Mouse (Mus musculus): Measurements from ENCODE around the gene Olfr1104. TPM values are rescaled to one million over a fixed set of nuclear protein-coding genes. Genes with fewer than 3 reads are reported as not detected.

The Olfr1104 gene
- not detected in 2 replicates for polyA plus RNA-seq (2014; fragmentation: Nextera tagmentation; extraction: Ambion mirVana)

DNA sequence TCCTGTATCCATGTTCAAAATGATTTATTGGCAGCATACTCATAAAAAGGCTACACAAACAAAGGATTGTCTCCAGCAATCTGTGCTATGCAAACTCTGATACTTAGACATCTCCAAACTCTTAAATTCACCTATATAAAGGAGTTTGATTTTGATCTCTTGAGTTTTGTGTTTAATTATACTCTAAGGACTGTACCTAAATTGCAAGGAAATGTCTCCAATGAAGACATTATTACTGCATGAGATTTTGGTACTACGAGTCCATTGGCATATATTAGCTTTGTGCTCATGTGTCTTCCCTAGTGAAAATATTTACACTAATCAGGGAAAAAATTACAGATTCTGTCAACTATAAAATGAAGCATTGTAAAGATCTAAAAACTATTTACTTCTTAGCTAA is at the start of gene Olfr1104:
Gene Olfr1104 (minus strand): TSS at position 101 of the 400 bp plus-strand sequence.
- H3K9ac ChIP-seq, result no peak within 1 kb of the TSS
- no peaks in the 10 kb centered on the region for H3K36me3 ChIP-seq (ENCODE audit: insufficient read depth)
- no peaks in the 10 kb centered on the region for H3K27me3 ChIP-seq (ENCODE audit: insufficient read depth, low read length)
- H3K4me3 ChIP-seq (ENCODE audit: low read depth, low read length), result no peak within 1 kb of the TSS
- TF ChIP-seq CTCF (IDR thresholded peaks at IDR 0.05; ENCODE audit: low read depth), result no peak
- DNase-seq (no peak), ATAC-seq (ENCODE audit: insufficient read depth) (no peak)
- 87% methylated on average over 1 of the region's 1 CpGs for WGBS
- H3K27ac ChIP-seq (ENCODE audit: low read depth), result no peak within 1 kb of the TSS
- no peaks in the 10 kb centered on the region for H3K4me1 ChIP-seq (ENCODE audit: insufficient read depth)
- no peak within 1 kb of the TSS for H3K4me2 ChIP-seq
- H3K9me3 ChIP-seq (ENCODE audit: low read depth, low read length), result no peaks in the 10 kb centered on the region

DNA sequence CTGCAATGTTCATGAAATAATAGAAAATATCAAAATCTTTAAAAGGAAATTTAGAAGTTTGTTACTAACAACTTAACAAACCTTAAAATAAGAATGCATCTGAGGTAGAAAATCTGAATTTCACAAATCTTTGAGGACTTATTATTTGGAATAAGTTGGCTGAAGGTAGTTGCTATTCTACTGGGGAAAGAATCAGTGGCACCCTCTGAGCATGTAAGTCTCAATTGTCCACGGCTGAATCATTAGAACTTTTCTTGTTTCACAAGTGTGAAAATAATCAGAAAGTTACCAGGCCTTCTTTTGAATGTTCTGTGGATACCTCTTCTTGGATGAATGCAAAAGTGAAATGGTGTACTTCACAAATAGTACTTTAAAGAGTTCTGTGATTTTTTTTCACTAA is 48.8 kb upstream of the Olfr1104 start, which contains the start of gene Olfr1107:
Gene Olfr1107 (minus strand): TSS at position 101 of the 400 bp plus-strand sequence.
- no peaks in the 10 kb centered on the region for H3K9me3 ChIP-seq (ENCODE audit: low read depth, low read length)
- no peak for DNase-seq
- H3K4me1 ChIP-seq (ENCODE audit: insufficient read depth), result no peaks in the 10 kb centered on the region
- no peak within 1 kb of the TSS for H3K4me2 ChIP-seq
- H3K9ac ChIP-seq, result no peak within 1 kb of the TSS
- no peak for TF ChIP-seq CTCF (IDR thresholded peaks at IDR 0.05; ENCODE audit: low read depth)
- no peaks in the 10 kb centered on the region for H3K36me3 ChIP-seq (ENCODE audit: insufficient read depth)
- H3K27me3 ChIP-seq (ENCODE audit: insufficient read depth, low read length), result no peaks in the 10 kb centered on the region
- WGBS, result 76% methylated on average over 1 of the region's 1 CpGs
- no peak within 1 kb of the TSS for H3K4me3 ChIP-seq (ENCODE audit: low read depth, low read length)
- ATAC-seq (ENCODE audit: insufficient read depth), result no peak
- no peak within 1 kb of the TSS for H3K27ac ChIP-seq (ENCODE audit: low read depth)

DNA sequence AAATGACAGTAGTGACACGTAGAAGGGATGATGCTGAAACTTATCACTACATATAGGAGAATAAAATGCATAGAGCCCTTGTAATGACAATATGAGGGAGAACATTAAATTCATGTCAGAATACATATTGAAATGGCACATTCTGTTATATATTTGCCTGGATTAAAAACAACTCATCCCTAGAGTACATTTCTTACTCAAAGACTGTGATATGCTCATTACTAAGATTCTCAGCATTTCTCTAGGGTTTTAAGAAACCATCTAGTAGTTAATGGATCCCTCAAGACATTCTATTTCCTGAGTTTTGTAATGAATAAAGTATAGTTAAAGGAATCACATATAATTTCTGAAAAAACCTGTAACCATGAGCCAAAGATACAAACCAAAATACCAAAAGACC is 25.3 kb upstream of the Olfr1104 start, which contains the start of gene Olfr1106:
Gene Olfr1106 (minus strand): TSS at position 101 of the 400 bp plus-strand sequence.
- H3K4me1 ChIP-seq (ENCODE audit: insufficient read depth), result no peaks in the 10 kb centered on the region
- no peak within 1 kb of the TSS for H3K4me2 ChIP-seq
- no peak for ATAC-seq (ENCODE audit: insufficient read depth)
- no peak for DNase-seq
- H3K9ac ChIP-seq, result no peak within 1 kb of the TSS
- H3K9me3 ChIP-seq (ENCODE audit: low read depth, low read length), result no peaks in the 10 kb centered on the region
- no peaks in the 10 kb centered on the region for H3K36me3 ChIP-seq (ENCODE audit: insufficient read depth)
- H3K27me3 ChIP-seq (ENCODE audit: insufficient read depth, low read length), result no peaks in the 10 kb centered on the region
- WGBS, result 70% methylated on average over 1 of the region's 1 CpGs
- TF ChIP-seq CTCF (IDR thresholded peaks at IDR 0.05; ENCODE audit: low read depth), result no peak
- H3K27ac ChIP-seq (ENCODE audit: low read depth), result no peak within 1 kb of the TSS
- H3K4me3 ChIP-seq (ENCODE audit: low read depth, low read length), result no peak within 1 kb of the TSS

DNA sequence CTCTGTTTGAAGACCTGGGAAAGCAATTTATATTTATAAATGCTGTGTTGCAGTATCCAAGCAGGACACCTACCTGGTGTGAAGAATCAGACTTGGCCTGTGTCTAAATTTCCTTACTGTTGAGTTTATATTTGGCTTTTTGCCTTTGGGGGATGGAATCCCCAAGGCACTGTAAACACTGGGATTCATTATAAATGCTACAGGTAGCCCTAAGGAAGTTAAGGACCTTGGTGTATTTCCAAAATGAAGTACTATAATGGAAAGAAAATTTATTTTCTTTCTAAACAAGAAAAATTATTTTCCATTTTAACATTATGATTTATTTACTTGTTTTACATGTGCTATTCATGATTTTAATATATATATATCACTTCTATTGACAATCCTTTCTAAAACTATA is 9.6 kb upstream of the Olfr1104 start, which contains the start of gene Olfr1105:
Gene Olfr1105 (minus strand): TSS at position 101 of the 400 bp plus-strand sequence.
- H3K4me2 ChIP-seq, result no peak within 1 kb of the TSS
- no peaks in the 10 kb centered on the region for H3K36me3 ChIP-seq (ENCODE audit: insufficient read depth)
- H3K4me1 ChIP-seq (ENCODE audit: insufficient read depth), result no peaks in the 10 kb centered on the region
- no peak for TF ChIP-seq CTCF (IDR thresholded peaks at IDR 0.05; ENCODE audit: low read depth)
- no peak for DNase-seq
- no peaks in the 10 kb centered on the region for H3K27me3 ChIP-seq (ENCODE audit: insufficient read depth, low read length)
- no peak within 1 kb of the TSS for H3K4me3 ChIP-seq (ENCODE audit: low read depth, low read length)
- no peaks in the 10 kb centered on the region for H3K9me3 ChIP-seq (ENCODE audit: low read depth, low read length)
- ATAC-seq (ENCODE audit: insufficient read depth), result no peak
- no peak within 1 kb of the TSS for H3K27ac ChIP-seq (ENCODE audit: low read depth)
- no peak within 1 kb of the TSS for H3K9ac ChIP-seq

DNA sequence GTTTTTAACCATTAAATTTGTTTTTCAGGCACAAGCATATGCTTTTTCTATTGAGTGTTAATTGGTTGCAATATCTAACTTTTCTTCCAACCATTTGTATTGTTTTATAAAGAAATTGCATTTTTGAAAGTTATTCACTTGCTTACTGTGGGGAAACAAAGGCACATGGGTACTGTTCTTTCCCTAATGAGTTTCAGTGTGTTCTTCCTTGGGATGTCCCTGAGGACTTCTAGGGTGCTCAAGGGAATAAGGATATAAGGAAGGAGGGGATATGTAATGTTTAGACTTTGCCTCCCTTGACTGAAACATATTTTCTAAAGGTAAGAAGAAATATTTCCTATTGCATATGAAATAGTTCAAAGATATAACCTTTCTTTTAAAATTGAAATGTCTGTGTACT is 28.8 kb downstream of the Olfr1104 start, which contains the start of gene Olfr1102:
Gene Olfr1102 (plus strand): TSS at position 301 of the 400 bp plus-strand sequence.
- H3K27me3 ChIP-seq (ENCODE audit: insufficient read depth, low read length), result no peaks in the 10 kb centered on the region
- H3K9me3 ChIP-seq (ENCODE audit: low read depth, low read length), result no peaks in the 10 kb centered on the region
- DNase-seq (no peak), ATAC-seq (ENCODE audit: insufficient read depth) (no peak)
- H3K4me1 ChIP-seq (ENCODE audit: insufficient read depth), result no peaks in the 10 kb centered on the region
- H3K4me2 ChIP-seq, result no peak within 1 kb of the TSS
- H3K9ac ChIP-seq, result no peak within 1 kb of the TSS
- H3K36me3 ChIP-seq (ENCODE audit: insufficient read depth), result no peaks in the 10 kb centered on the region
- no peak within 1 kb of the TSS for H3K27ac ChIP-seq (ENCODE audit: low read depth)
- H3K4me3 ChIP-seq (ENCODE audit: low read depth, low read length), result no peak within 1 kb of the TSS
- TF ChIP-seq CTCF (IDR thresholded peaks at IDR 0.05; ENCODE audit: low read depth), result no peak

DNA sequence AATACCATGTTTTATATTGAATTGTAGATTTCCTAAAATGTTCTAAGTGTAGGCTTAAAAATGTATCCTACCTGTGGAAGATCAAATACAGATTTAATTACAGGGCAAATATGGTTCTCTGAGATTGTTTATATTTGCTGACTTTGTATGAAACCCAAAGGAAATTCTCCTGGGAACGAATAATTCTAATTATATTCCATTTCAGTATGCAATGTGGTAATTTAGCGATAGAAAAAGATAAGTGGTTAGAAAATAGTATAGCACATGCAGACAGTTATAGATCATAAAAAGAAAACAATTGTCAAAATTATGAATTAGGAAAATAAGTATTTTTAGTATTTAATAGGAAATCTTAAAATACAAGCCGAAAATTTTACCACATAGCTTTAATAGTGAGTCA is 35.8 kb downstream of the Olfr1104 start, which contains the start of gene Olfr1101:
Gene Olfr1101 (minus strand): TSS at position 101 of the 400 bp plus-strand sequence.
- Histone ChIP-seq H3K4me3 (ENCODE audit: low read depth, low read length) (no peak within 1 kb of the TSS), H3K9me3 (ENCODE audit: low read depth, low read length) (no peaks in the 10 kb centered on the region), H3K27ac (ENCODE audit: low read depth) (no peak within 1 kb of the TSS), H3K27me3 (ENCODE audit: insufficient read depth, low read length) (no peaks in the 10 kb centered on the region), H3K4me1 (ENCODE audit: insufficient read depth) (no peaks in the 10 kb centered on the region), H3K9ac (no peak within 1 kb of the TSS), H3K4me2 (no peak within 1 kb of the TSS), H3K36me3 (ENCODE audit: insufficient read depth) (no peaks in the 10 kb centered on the region)
- no peak for TF ChIP-seq CTCF (IDR thresholded peaks at IDR 0.05; ENCODE audit: low read depth)
- WGBS, result 69% methylated on average over 3 of the region's 3 CpGs
- ATAC-seq (ENCODE audit: insufficient read depth) (no peak), DNase-seq (no peak)

DNA sequence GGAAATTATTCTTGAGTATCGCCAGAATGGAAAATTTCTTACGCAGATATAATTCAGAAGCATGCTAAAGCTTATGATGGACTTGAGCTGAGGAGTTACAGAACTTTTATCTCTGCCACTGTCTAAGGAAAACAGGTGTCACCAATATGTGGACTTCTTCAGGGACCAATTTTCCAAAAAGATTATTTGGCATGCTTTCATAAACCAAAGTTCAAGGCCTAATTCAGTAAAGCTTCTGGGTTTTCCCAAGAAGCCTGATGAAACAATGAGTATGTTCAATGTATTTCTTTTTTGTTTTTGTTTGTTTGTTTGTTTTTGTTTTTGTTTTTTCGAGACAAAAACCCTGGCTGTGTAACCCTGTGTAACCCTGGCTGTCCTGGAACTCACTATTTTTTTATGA is 47.0 kb downstream of the Olfr1104 start, which contains the start of gene Olfr1100:
Gene Olfr1100 (minus strand): TSS at position 101 of the 400 bp plus-strand sequence.
- no peak for DNase-seq

More for the DNA sequence above, 47.0 kb downstream of the Olfr1104 start, which contains the start of gene Olfr1100:
- no peak within 1 kb of the TSS for H3K4me2 ChIP-seq
- no peaks in the 10 kb centered on the region for H3K9me3 ChIP-seq (ENCODE audit: low read depth, low read length)
- no peaks in the 10 kb centered on the region for H3K27me3 ChIP-seq (ENCODE audit: insufficient read depth, low read length)
- H3K27ac ChIP-seq (ENCODE audit: low read depth), result no peak within 1 kb of the TSS
- no peak for TF ChIP-seq CTCF (IDR thresholded peaks at IDR 0.05; ENCODE audit: low read depth)
- H3K9ac ChIP-seq, result no peak within 1 kb of the TSS
- no peaks in the 10 kb centered on the region for H3K4me1 ChIP-seq (ENCODE audit: insufficient read depth)
- WGBS, result 72% methylated on average over 3 of the region's 3 CpGs
- H3K36me3 ChIP-seq (ENCODE audit: insufficient read depth), result no peaks in the 10 kb centered on the region
- no peak for ATAC-seq (ENCODE audit: insufficient read depth)
- H3K4me3 ChIP-seq (ENCODE audit: low read depth, low read length), result no peak within 1 kb of the TSS

Other genes starting within 250 kb of the Olfr1104 start
- not detected in 2 replicates for gene Olfr1093, start 244.6 kb downstream of the Olfr1104 start, polyA plus RNA-seq (2014; fragmentation: Nextera tagmentation; extraction: Ambion mirVana)
- gene Olfr141, start 217.1 kb downstream of the Olfr1104 start, polyA plus RNA-seq (2014; fragmentation: Nextera tagmentation; extraction: Ambion mirVana), result not detected in 2 replicates
- not detected in 2 replicates for gene Olfr1094, start 202.4 kb downstream of the Olfr1104 start, polyA plus RNA-seq (2014; fragmentation: Nextera tagmentation; extraction: Ambion mirVana)
- gene Olfr1095, start 175.4 kb downstream of the Olfr1104 start, polyA plus RNA-seq (2014; fragmentation: Nextera tagmentation; extraction: Ambion mirVana), result not detected in 2 replicates
- not detected in 2 replicates for gene Gm13723, start 152.3 kb downstream of the Olfr1104 start, polyA plus RNA-seq (2014; fragmentation: Nextera tagmentation; extraction: Ambion mirVana)
- not detected in 2 replicates for gene Olfr1097, start 134.9 kb downstream of the Olfr1104 start, polyA plus RNA-seq (2014; fragmentation: Nextera tagmentation; extraction: Ambion mirVana)
- gene Olfr1098, start 102.5 kb downstream of the Olfr1104 start, polyA plus RNA-seq (2014; fragmentation: Nextera tagmentation; extraction: Ambion mirVana), result not detected in 2 replicates
- not detected in 2 replicates for gene Olfr1099, start 66.4 kb downstream of the Olfr1104 start, polyA plus RNA-seq (2014; fragmentation: Nextera tagmentation; extraction: Ambion mirVana)
- not detected in 2 replicates for gene Olfr1100, start 47.1 kb downstream of the Olfr1104 start, polyA plus RNA-seq (2014; fragmentation: Nextera tagmentation; extraction: Ambion mirVana)
- not detected in 2 replicates for gene Olfr1101, start 35.9 kb downstream of the Olfr1104 start, polyA plus RNA-seq (2014; fragmentation: Nextera tagmentation; extraction: Ambion mirVana)
- not detected in 2 replicates for gene Olfr1102, start 28.7 kb downstream of the Olfr1104 start, polyA plus RNA-seq (2014; fragmentation: Nextera tagmentation; extraction: Ambion mirVana)
- not detected in 2 replicates for gene Olfr1105, start 9.5 kb upstream of the Olfr1104 start, polyA plus RNA-seq (2014; fragmentation: Nextera tagmentation; extraction: Ambion mirVana)
- gene Olfr1106, start 25.2 kb upstream of the Olfr1104 start, polyA plus RNA-seq (2014; fragmentation: Nextera tagmentation; extraction: Ambion mirVana), result not detected in 2 replicates
- gene Olfr1107, start 48.7 kb upstream of the Olfr1104 start, polyA plus RNA-seq (2014; fragmentation: Nextera tagmentation; extraction: Ambion mirVana), result not detected in 2 replicates
- not detected in 2 replicates for gene Olfr1109, start 68.9 kb upstream of the Olfr1104 start, polyA plus RNA-seq (2014; fragmentation: Nextera tagmentation; extraction: Ambion mirVana)
- gene Olfr259, start 87.5 kb upstream of the Olfr1104 start, polyA plus RNA-seq (2014; fragmentation: Nextera tagmentation; extraction: Ambion mirVana), result not detected in 2 replicates
- not detected in 2 replicates for gene Olfr1110, start 113.2 kb upstream of the Olfr1104 start, polyA plus RNA-seq (2014; fragmentation: Nextera tagmentation; extraction: Ambion mirVana)
- not detected in 2 replicates for gene Olfr1111, start 125.5 kb upstream of the Olfr1104 start, polyA plus RNA-seq (2014; fragmentation: Nextera tagmentation; extraction: Ambion mirVana)
- not detected in 2 replicates for gene Olfr1112, start 160.7 kb upstream of the Olfr1104 start, polyA plus RNA-seq (2014; fragmentation: Nextera tagmentation; extraction: Ambion mirVana)
- gene Olfr1113, start 181.9 kb upstream of the Olfr1104 start, polyA plus RNA-seq (2014; fragmentation: Nextera tagmentation; extraction: Ambion mirVana), result not detected in 2 replicates
- gene Olfr1115, start 220.9 kb upstream of the Olfr1104 start, polyA plus RNA-seq (2014; fragmentation: Nextera tagmentation; extraction: Ambion mirVana), result not detected in 2 replicates
- not detected in 2 replicates for gene Olfr1116, start 240.5 kb upstream of the Olfr1104 start, polyA plus RNA-seq (2014; fragmentation: Nextera tagmentation; extraction: Ambion mirVana)

All from lung, embryonic 14.5 days (tissue).